ENCODE assay signal across 13 mouse cellular contexts in the genomic region with DNA sequence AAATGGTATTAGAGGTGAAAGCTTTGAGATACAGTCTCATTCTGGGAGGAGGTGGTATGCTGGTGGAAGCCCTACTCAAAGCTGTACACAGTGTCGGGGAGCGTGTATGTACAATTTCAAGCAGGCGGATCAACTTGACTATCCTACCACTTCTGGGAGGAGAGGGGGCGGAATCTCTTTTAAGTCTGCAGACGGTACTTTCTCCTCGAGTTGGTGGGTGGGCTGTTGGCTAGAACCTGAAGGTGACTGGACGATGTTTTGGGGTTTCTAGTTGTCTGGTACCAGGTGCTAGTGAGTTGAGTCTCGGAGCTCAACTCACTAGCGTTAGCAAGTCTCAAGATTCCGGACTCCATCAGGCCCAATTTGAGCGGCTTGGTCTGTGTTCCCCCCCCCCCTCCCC. TPM values are rescaled to one million over a fixed set of nuclear protein-coding genes. Genes with fewer than 3 reads are reported as not detected.
DNase-seq lines count a peak whose midpoint lies in the region; ATAC-seq and TF ChIP-seq lines count a peak whose summit lies in the region.
"Had no signal": no experiment of that assay in that cellular context is flagged by ENCODE, and none has a peak within 500 bp of the region (broad histone marks: within the 10 kb centered on the region; RNA-seq: fewer than 3 reads in every experiment).

No protein-coding gene starts in this region.

- WGBS in heart, embryonic 10.5 days, result 4% methylated on average over 11 of the region's 11 CpGs
- WGBS in liver, embryonic 12.5 days (ENCODE audit: insufficient replicate concordance), result 6% methylated on average over 11 of the region's 11 CpGs
- WGBS in liver, embryonic 11.5 days, result 5% methylated on average over 11 of the region's 11 CpGs
- 1% methylated on average over 11 of the region's 11 CpGs for WGBS in forebrain, embryonic 12.5 days
- WGBS in midbrain, embryonic 14.5 days, result 3% methylated on average over 11 of the region's 11 CpGs

- peak overlapping the region; percentile 52 for H3K4me2 ChIP-seq in liver, embryonic 12.5 days
- no peak overlapping the region for H3K4me2 ChIP-seq in liver, embryonic 11.5 days
- peak overlapping the region; percentile 66 for H3K4me2 ChIP-seq in forebrain, embryonic 12.5 days
- H3K4me2 ChIP-seq in midbrain, embryonic 14.5 days (ENCODE audit: low read length), result peak overlapping the region; percentile 48

- no peaks in the 10 kb centered on the region for H3K9me3 ChIP-seq in heart, embryonic 10.5 days
- no peaks in the 10 kb centered on the region for H3K9me3 ChIP-seq in liver, embryonic 12.5 days (replicated peaks)
- H3K9me3 ChIP-seq in liver, embryonic 11.5 days (ENCODE audit: control insufficient read depth, low read length), result no peaks in the 10 kb centered on the region
- H3K9me3 ChIP-seq in forebrain, embryonic 12.5 days, result no peaks in the 10 kb centered on the region
- no peaks in the 10 kb centered on the region for H3K9me3 ChIP-seq in midbrain, embryonic 14.5 days (ENCODE audit: control insufficient read depth, low read length)

- TF ChIP-seq CTCF in layer of hippocampus, adult 2 months (conservative IDR thresholded peaks at IDR 0.05), result no peak

- no peaks in the 10 kb centered on the region for H3K36me3 ChIP-seq in heart, embryonic 10.5 days
- H3K36me3 ChIP-seq in liver, embryonic 12.5 days, result no peaks in the 10 kb centered on the region
- no peaks in the 10 kb centered on the region for H3K36me3 ChIP-seq in liver, embryonic 11.5 days (ENCODE audit: control insufficient read depth, insufficient read depth, low read length)
- no peaks in the 10 kb centered on the region for H3K36me3 ChIP-seq in forebrain, embryonic 12.5 days (replicated peaks)
- no peaks in the 10 kb centered on the region for H3K36me3 ChIP-seq in midbrain, embryonic 14.5 days (ENCODE audit: control insufficient read depth, insufficient read depth, low read length)

- H3K4me1 ChIP-seq in heart, embryonic 10.5 days, result peaks cover 34% of the 10 kb centered on the region
- H3K4me1 ChIP-seq in liver, embryonic 12.5 days, result peaks cover 24% of the 10 kb centered on the region
- peaks cover 9% of the 10 kb centered on the region; the same call in 1 of the 2 replicates for H3K4me1 ChIP-seq in liver, embryonic 11.5 days (replicated peaks; ENCODE audit: control insufficient read depth, insufficient read depth, low read length)
- peaks cover 70% of the 10 kb centered on the region for H3K4me1 ChIP-seq in forebrain, embryonic 12.5 days
- peaks cover 44% of the 10 kb centered on the region for H3K4me1 ChIP-seq in midbrain, embryonic 14.5 days (ENCODE audit: control insufficient read depth, insufficient read depth, low read length)

- DNase-seq in heart, embryonic 10.5 days (ENCODE audit: low spot score), result no peak
- DNase-seq in heart, postnatal 25 days (ENCODE audit: low spot score), result no peak
- DNase-seq in liver, embryonic 11.5 days (ENCODE audit: low spot score), result no peak
- DNase-seq in midbrain, embryonic 14.5 days, result peak; percentile 44
- no peak for DNase-seq in layer of hippocampus, adult 2 months (ENCODE audit: low spot score in 2 of 2)
- DNase-seq: layer of hippocampus, adult 9-11 months had no signal

- no peak overlapping the region for H3K27ac ChIP-seq in heart, embryonic 10.5 days
- no peak overlapping the region for H3K27ac ChIP-seq in liver, embryonic 12.5 days
- no peak overlapping the region for H3K27ac ChIP-seq in liver, embryonic 11.5 days (ENCODE audit: low read depth, low read length)
- H3K27ac ChIP-seq in forebrain, embryonic 12.5 days, result peak overlapping the region; percentile 97
- no peak overlapping the region for H3K27ac ChIP-seq in midbrain, embryonic 14.5 days (replicated peaks; ENCODE audit: low read depth, low read length)
- H3K27ac ChIP-seq in layer of hippocampus, adult 2 months, result no peak overlapping the region
- H3K27ac ChIP-seq: liver, embryonic 14.5 days had no signal

- peaks cover 85% of the 10 kb centered on the region for H3K27me3 ChIP-seq in heart, embryonic 10.5 days (ENCODE audit: insufficient read depth, poor library complexity, severe bottlenecking)
- peaks cover 93% of the 10 kb centered on the region for H3K27me3 ChIP-seq in liver, embryonic 12.5 days (replicated peaks)
- H3K27me3 ChIP-seq in liver, embryonic 11.5 days (replicated peaks; ENCODE audit: control insufficient read depth, insufficient read depth, low read length), result peaks cover 76% of the 10 kb centered on the region
- peaks cover 40% of the 10 kb centered on the region for H3K27me3 ChIP-seq in forebrain, embryonic 12.5 days
- peaks cover 66% of the 10 kb centered on the region for H3K27me3 ChIP-seq in midbrain, embryonic 14.5 days (ENCODE audit: control insufficient read depth, insufficient read depth, low read length)

- ATAC-seq in liver, embryonic 12.5 days, result no peak
- ATAC-seq in liver, embryonic 11.5 days (replicated peaks; ENCODE audit: low FRiP score), result no peak
- no peak for ATAC-seq in forebrain, embryonic 12.5 days (ENCODE audit: low FRiP score)
- ATAC-seq in midbrain, embryonic 14.5 days (ENCODE audit: low FRiP score, low TSS enrichment), result no peak
- no peak for ATAC-seq in inflammation-experienced regulatory T-cells, adult 6 months

- intact Hi-C loops in heart, postnatal 25 days (cut with DNase I), result loop anchor here (10.0 kb wide), 1 partner anchor 650 kb away; no protein-coding TSS in a partner anchor

- H3K4me3 ChIP-seq in heart, embryonic 10.5 days, result peak overlapping the region; percentile 53
- H3K4me3 ChIP-seq in liver, embryonic 12.5 days, result no peak overlapping the region
- no peak overlapping the region for H3K4me3 ChIP-seq in liver, embryonic 11.5 days (ENCODE audit: low read depth, low read length)
- H3K4me3 ChIP-seq in forebrain, embryonic 12.5 days (replicated peaks), result peak overlapping the region; percentile 35
- peak overlapping the region; percentile 22; the same call in 1 of the 2 replicates for H3K4me3 ChIP-seq in midbrain, embryonic 14.5 days (replicated peaks; ENCODE audit: low read depth, low read length)
- H3K4me3 ChIP-seq in layer of hippocampus, adult 2 months, result no peak overlapping the region

- H3K9ac ChIP-seq in liver, embryonic 12.5 days, result no peak overlapping the region
- no peak overlapping the region for H3K9ac ChIP-seq in liver, embryonic 11.5 days (ENCODE audit: low read depth, low read length)
- peak overlapping the region; percentile 61; the same call in 1 of the 2 replicates for H3K9ac ChIP-seq in forebrain, embryonic 12.5 days
- no peak overlapping the region for H3K9ac ChIP-seq in midbrain, embryonic 14.5 days (replicated peaks; ENCODE audit: low read length)
- H3K9ac ChIP-seq: liver, embryonic 14.5 days had no signal

RNA-seq across cellular contexts. Expression of a gene that starts 51.4 kb away (rescaled TPM):
- 21.1 and 31.6 TPM in 2 replicates for polyA plus RNA-seq in heart, embryonic 10.5 days (2016; fragmentation: Nextera tagmentation; extraction: Ambion mirVana)
- 10 to 100 TPM; 16.0 to 16.6 TPM for total RNA-seq in heart, postnatal 25 days (2021)
- polyA plus RNA-seq in liver, embryonic 12.5 days (2016; fragmentation: Nextera tagmentation; extraction: Ambion mirVana), result 19.9 and 20.1 TPM in 2 replicates
- polyA plus RNA-seq in liver, embryonic 11.5 days (2014; fragmentation: Nextera tagmentation; extraction: Ambion mirVana), result 24.8 and 27.7 TPM in 2 replicates
- polyA plus RNA-seq in forebrain, embryonic 12.5 days (2016; fragmentation: Nextera tagmentation; extraction: Ambion mirVana), result 63.1 and 65.4 TPM in 2 replicates
- 38.9 and 43.1 TPM in 2 replicates for polyA plus RNA-seq in midbrain, embryonic 14.5 days (2014; fragmentation: Nextera tagmentation; extraction: Ambion mirVana)
- total RNA-seq in layer of hippocampus, adult 2 months (2021), result 10 to 100 TPM; 53.0 to 54.7 TPM
- 10 to 100 TPM; 34.7 to 46.2 (median 41.6) TPM for polyA plus RNA-seq in inflammation-experienced regulatory T-cells, adult 6 months (2017; shearing (Covaris generic))

RNA-seq across cellular contexts. Expression of a gene that starts 51.6 kb away (rescaled TPM):
- not detected in 2 replicates for polyA plus RNA-seq in heart, embryonic 10.5 days (2016; fragmentation: Nextera tagmentation; extraction: Ambion mirVana)
- total RNA-seq in heart, postnatal 25 days (2021), result not detected
- not detected in 2 replicates for polyA plus RNA-seq in liver, embryonic 12.5 days (2016; fragmentation: Nextera tagmentation; extraction: Ambion mirVana)
- not detected in 2 replicates for polyA plus RNA-seq in liver, embryonic 11.5 days (2014; fragmentation: Nextera tagmentation; extraction: Ambion mirVana)
- polyA plus RNA-seq in forebrain, embryonic 12.5 days (2016; fragmentation: Nextera tagmentation; extraction: Ambion mirVana), result 104 TPM in 2 replicates
- 3.4 and 5.5 TPM in 2 replicates for polyA plus RNA-seq in midbrain, embryonic 14.5 days (2014; fragmentation: Nextera tagmentation; extraction: Ambion mirVana)
- total RNA-seq in layer of hippocampus, adult 2 months (2021), result 10 to 100 TPM; 13.7 to 15.2 TPM
- not detected for polyA plus RNA-seq in inflammation-experienced regulatory T-cells, adult 6 months (2017; shearing (Covaris generic))
- total RNA-seq: monocyte, adult 5-6 weeks had no signal
- polyA plus RNA-seq: C2C12; intestine, embryonic 14.5 days; liver, embryonic 14.5 days had no signal

Comparison
In these comparisons a context has a peak if more than half of its experiments do, and no peak if none do; other contexts are left out.
1. H3K4me3 ChIP-seq: peak in heart, embryonic 10.5 days (single experiment), forebrain, embryonic 12.5 days (single experiment) and midbrain, embryonic 14.5 days (single experiment); none in liver, embryonic 12.5 days (single experiment), liver, embryonic 11.5 days (single experiment) and layer of hippocampus, adult 2 months (single experiment).
2. RNA of a gene that starts 51.6 kb away (polyA plus RNA-seq): 104 TPM in forebrain, embryonic 12.5 days; 3.4 to 5.5 TPM in midbrain, embryonic 14.5 days, not detected in inflammation-experienced regulatory T-cells, adult 6 months, not detected in heart, embryonic 10.5 days, not detected in liver, embryonic 12.5 days and not detected in liver, embryonic 11.5 days; every median in the first group is over 10 times any median in the second.